Mouse (Mus musculus) CH12.LX (cell line): ENCODE results near the gene Fbxl15.

Experiments
- BHLHE40 ChIP-seq: IDR thresholded peaks from 2 replicates; pipeline ENCODE4 v1.6.1; 2011; ENCODE audit warnings: mild to moderate bottlenecking, low read depth, low read length, improper control_type of control experiment
- CTCF ChIP-seq, 2 experiments: IDR thresholded peaks in 1 of 2; conservative IDR thresholded peaks in 1 of 2; 2 replicates each; pipeline ENCODE4 v1.5.1; 2011 to 2012; ENCODE audit warnings: low read depth in 2 of 2, low read length in 2 of 2, improper control_type of control experiment in 1 of 2, inconsistent platforms in 1 of 2, mild to moderate bottlenecking in 1 of 2, moderate library complexity in 1 of 2
- E2F4 ChIP-seq: IDR thresholded peaks from 2 replicates; pipeline ENCODE4 v1.6.1; 2011; ENCODE audit warnings: low read depth, low read length, improper control_type of control experiment; ENCODE audit not compliant: insufficient replicate concordance
- ELF1 ChIP-seq: IDR thresholded peaks from 2 replicates; pipeline ENCODE4 v1.6.1; 2014; ENCODE audit warnings: low read depth, mild to moderate bottlenecking, inconsistent platforms, low read length, improper control_type of control experiment
- EP300 ChIP-seq: IDR thresholded peaks from 2 replicates; pipeline ENCODE4 v1.6.1; 2011; ENCODE audit warnings: low read length, improper control_type of control experiment
- MAFK ChIP-seq: IDR thresholded peaks from 2 replicates; pipeline ENCODE4 v1.6.1; 2011; ENCODE audit warnings: low read length, improper control_type of control experiment; ENCODE audit not compliant: insufficient replicate concordance
- MAX ChIP-seq: IDR thresholded peaks from 2 replicates; pipeline ENCODE4 v1.6.1; 2011; ENCODE audit warnings: low read length, improper control_type of control experiment
- MXI1 ChIP-seq: IDR thresholded peaks from 2 replicates; pipeline ENCODE4 v1.6.1; 2011; ENCODE audit warnings: mild to moderate bottlenecking, low read depth, low read length, improper control_type of control experiment
- NELFE ChIP-seq: IDR thresholded peaks from 2 replicates; pipeline ENCODE4 v1.6.1; 2011; ENCODE audit warnings: low read depth, low read length, improper control_type of control experiment
- POLR2A ChIP-seq: IDR thresholded peaks from 2 replicates; pipeline ENCODE4 v1.6.1; 2011; ENCODE audit warnings: low read depth, mild to moderate bottlenecking, improper control_type of control experiment, low read length
- SMC3 ChIP-seq: IDR thresholded peaks from 2 replicates; pipeline ENCODE4 v1.6.1; 2011; ENCODE audit warnings: low read depth, low read length, improper control_type of control experiment
- ZNF384 ChIP-seq: IDR thresholded peaks from 2 replicates; pipeline ENCODE4 v1.6.1; 2012; ENCODE audit warnings: low read depth, low read length, improper control_type of control experiment, inconsistent platforms

GRCm38 (mm10) chr19:46329031-46329641 is 1.2 kb downstream of the Fbxl15 start:
- TF ChIP-seq POLR2A (no peak), MXI1 (no peak), ZNF384 (no peak), CTCF (conservative IDR thresholded peaks at IDR 0.05 in 1 of 2, IDR thresholded peaks at IDR 0.05 in 1 of 2; ENCODE audit: low read depth in 2 of 2, low read length in 2 of 2) (no peak), ELF1 (no peak), E2F4 (no peak), MAFK (no peak), NELFE (no peak), BHLHE40 (no peak), EP300 (no peak), SMC3 (no peak), MAX (no peak)
